Mouse (Mus musculus) hindbrain, embryonic 12.5 days (tissue): Measurements from ENCODE around the gene Hmcn2. TPM values are rescaled to one million over a fixed set of nuclear protein-coding genes. Genes with fewer than 3 reads are reported as not detected.

Experiments used
- ATAC-seq: fragments of 200-750 bp; cut with Nextera tagmentation; 2 replicates; pipeline ENCODE4 v1.8.0; 2017; ENCODE audit warnings: moderate TSS enrichment; ENCODE audit not compliant: low FRiP score
- H3K27ac ChIP-seq: fragments of 300-500 bp; sonication (generic); 2 replicates; pipeline ENCODE4 v1.5.1; 2016; ENCODE audit warnings: mild to moderate bottlenecking
- H3K27me3 ChIP-seq: fragments of 300-500 bp; sonication (generic); 2 replicates; pipeline ENCODE4 v1.6.1; 2016; ENCODE audit warnings: mild to moderate bottlenecking
- H3K36me3 ChIP-seq: fragments of 300-500 bp; sonication (generic); 2 replicates; pipeline ENCODE4 v1.6.1; 2016; ENCODE audit warnings: mild to moderate bottlenecking
- H3K4me1 ChIP-seq: fragments of 300-500 bp; sonication (generic); 2 replicates; pipeline ENCODE4 v1.6.1; 2016
- H3K4me2 ChIP-seq: fragments of 300-500 bp; sonication (generic); replicated peaks from 2 replicates; pipeline ENCODE4 v1.6.1; 2016; ENCODE audit warnings: mild to moderate bottlenecking
- H3K4me3 ChIP-seq: fragments of 300-500 bp; sonication (generic); 2 replicates; pipeline ENCODE4 v1.5.1; 2016; ENCODE audit warnings: mild to moderate bottlenecking
- H3K9ac ChIP-seq: fragments of 300-500 bp; sonication (generic); 2 replicates; pipeline ENCODE4 v1.6.1; 2016; ENCODE audit warnings: mild to moderate bottlenecking, moderate library complexity
- H3K9me3 ChIP-seq: fragments of 300-500 bp; sonication (generic); replicated peaks from 2 replicates; pipeline ENCODE4 v1.6.1; 2016; ENCODE audit warnings: mild to moderate bottlenecking
- WGBS: fragments of 180-500 bp; shearing (Covaris S2); methylation state at CpG from one replicate; pipeline ENCODE4 v1.1.7; 2016; 5-methylcytosine and 5-hydroxymethylcytosine counted together
- polyA plus RNA-seq: library from polyadenylated mRNA; unstranded; fragments of >200 nt; fragmentation: Nextera tagmentation; extraction: Ambion mirVana; gene quantifications from 2 replicates; pipeline ENCODE4 v1.2.1, GENCODE M21; 2016

Gene Hmcn2
- polyA plus RNA-seq, 1 experiment from 2014 or later: 0.30 TPM

DNA sequence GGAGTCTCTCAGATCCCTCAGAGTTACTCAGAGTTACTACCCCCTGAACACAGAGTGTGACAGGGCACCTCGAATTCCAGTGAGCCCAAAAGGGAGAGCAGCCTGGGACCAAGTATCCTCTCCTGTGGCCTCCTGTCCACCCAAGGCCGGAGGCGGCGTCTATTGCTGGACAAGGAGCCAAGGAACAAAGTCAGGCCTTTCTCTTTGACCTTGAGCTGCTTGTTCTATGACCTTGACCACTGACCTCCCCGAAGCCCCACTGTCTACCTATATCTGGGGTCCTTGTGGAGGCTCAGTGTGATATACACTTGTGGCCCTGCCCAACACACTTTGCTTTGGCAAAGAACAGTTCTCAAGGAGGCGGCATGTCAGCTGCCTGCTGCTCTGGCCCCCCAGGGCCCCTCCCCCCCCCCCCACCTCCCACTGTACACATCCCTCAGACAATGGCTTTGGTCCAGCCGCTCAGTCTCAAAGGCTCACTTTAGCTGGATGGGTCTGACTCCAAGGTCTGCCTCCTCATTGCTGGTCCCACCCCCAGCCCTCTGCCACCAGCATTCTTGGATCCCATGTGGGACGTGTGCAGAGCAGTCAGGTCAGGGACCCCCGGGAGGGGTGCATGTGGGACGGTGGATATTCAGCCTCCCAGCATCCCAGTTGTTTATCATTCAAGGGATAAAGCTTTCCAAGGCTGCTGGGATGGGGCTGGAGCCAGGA, 162.0 kb downstream of the Hmcn2 start:
- 64% methylated on average over 10 of the region's 10 CpGs for WGBS
- no peaks in the 10 kb centered on the region for H3K36me3 ChIP-seq
- no peaks in the 10 kb centered on the region for H3K9me3 ChIP-seq
- H3K27ac ChIP-seq: no peak overlapping the region
- peaks cover 48% of the 10 kb centered on the region for H3K27me3 ChIP-seq
- no peak overlapping the region for H3K9ac ChIP-seq
- H3K4me3 ChIP-seq: no peak overlapping the region
- ATAC-seq: no peak
- H3K4me1 ChIP-seq: peaks cover 9% of the 10 kb centered on the region
- no peak overlapping the region for H3K4me2 ChIP-seq

DNA sequence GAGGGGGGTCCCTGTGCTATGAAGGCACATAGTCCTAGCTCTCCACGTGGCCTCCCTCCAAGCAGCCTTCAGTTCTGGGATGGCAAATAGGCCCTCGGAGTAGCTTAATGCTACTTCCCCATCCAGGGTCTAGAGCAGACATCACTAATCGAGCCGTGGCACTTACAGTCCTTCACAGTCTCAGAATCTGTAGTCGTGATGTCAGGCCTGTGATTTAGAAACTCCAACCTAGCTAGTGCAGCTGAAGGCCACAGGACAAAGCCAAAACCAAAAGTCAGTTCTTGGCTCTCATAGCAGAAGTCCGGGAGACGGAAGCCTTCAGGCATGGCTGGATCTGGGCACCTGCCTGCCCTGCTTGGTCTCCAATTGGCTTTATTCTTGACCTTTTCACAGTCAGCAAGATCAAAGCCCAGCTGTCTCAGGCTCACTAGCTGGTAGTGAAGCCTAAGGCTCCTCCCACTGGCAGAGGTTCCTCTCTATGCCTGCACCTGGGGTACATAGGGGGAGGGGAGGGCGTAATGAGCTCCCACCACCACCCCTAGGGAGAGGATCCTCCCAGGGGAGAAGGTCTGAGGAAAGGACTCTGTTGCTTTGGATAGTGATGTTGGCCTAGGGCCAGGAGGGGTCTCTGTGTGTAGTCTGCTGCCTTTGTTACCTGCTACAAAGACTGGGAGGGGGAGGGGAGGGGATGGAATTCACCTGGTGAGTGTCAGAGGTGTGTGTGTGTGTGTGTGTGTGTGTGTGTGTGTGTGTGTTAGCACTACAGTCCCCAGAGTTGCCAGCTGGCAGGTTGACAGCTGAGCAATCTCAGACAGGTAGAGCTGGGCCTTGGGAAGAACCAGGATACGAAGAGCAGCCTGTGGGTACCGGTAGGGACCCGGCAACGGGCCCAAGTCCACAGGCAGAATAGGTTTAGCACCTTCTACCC, 163.3 kb downstream of the Hmcn2 start:
- Histone ChIP-seq H3K9me3 (no peaks in the 10 kb centered on the region), H3K4me2 (no peak overlapping the region), H3K27ac (no peak overlapping the region), H3K36me3 (no peaks in the 10 kb centered on the region), H3K4me3 (no peak overlapping the region), H3K4me1 (peaks cover 9% of the 10 kb centered on the region), H3K27me3 (peaks cover 47% of the 10 kb centered on the region), H3K9ac (no peak overlapping the region)
- ATAC-seq: no peak
- WGBS: 79% methylated on average over 12 of the region's 12 CpGs

DNA sequence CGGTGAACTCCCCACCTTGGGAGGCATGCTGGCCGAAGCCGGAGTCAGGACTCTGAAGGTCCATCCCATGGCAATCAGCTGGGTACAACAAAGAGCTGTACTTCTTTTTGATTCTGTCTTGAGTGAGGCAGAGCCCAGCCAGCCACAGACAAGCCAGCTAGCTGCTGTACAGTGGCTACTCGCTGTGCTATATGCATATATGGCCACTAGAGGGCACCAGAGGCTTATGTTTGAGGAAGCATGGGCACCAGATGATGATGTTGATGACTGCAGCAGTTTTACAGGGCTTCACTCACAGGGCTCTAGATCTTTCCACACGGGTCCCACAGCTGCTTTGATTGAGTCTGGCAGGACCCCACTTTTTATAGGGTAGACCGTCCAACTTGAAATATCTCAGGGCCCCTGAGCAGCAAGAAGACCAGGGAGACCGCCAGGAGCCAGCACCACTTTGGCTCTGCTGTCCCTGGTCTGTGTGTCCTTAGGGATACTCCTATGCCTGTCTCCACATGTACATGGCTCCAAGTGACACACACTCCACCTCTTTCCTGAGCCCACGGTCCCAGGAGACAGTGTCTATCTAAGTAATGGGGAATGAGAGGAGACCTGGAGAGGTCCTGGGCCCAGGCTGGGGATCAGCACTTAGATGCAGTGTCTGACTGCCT, 168.8 kb downstream of the Hmcn2 start:
- peaks cover 87% of the 10 kb centered on the region for H3K27me3 ChIP-seq
- H3K4me1 ChIP-seq: peaks cover 5% of the 10 kb centered on the region; the same call in 1 of the 2 replicates
- 31% methylated on average over 8 of the region's 8 CpGs for WGBS
- H3K4me2 ChIP-seq: no peak overlapping the region
- peak; percentile 78 for ATAC-seq
- H3K27ac ChIP-seq: no peak overlapping the region
- H3K9ac ChIP-seq: no peak overlapping the region
- no peak overlapping the region for H3K4me3 ChIP-seq
- H3K9me3 ChIP-seq: no peaks in the 10 kb centered on the region
- no peaks in the 10 kb centered on the region for H3K36me3 ChIP-seq

DNA sequence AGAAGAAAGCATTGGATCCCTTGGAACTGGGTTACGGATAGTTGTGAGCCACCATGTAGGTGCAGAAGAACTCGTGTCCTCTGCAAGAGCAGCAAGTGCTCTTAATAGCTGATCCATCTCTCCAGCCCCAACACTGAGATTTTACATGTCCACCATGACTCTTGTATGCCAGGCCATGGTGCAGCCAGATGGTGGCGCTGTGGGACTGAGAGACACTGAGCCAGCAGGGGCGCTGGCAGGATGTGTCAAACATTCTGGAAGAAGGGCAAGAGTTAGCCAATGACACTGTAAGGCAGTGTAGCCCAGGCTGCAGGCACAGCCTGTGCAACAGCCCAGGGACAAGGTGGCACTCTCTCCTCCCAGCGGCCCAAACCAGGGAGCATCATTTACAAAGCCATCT, 170.0 kb downstream of the Hmcn2 start:
- H3K4me1 ChIP-seq: peaks cover 12% of the 10 kb centered on the region
- H3K36me3 ChIP-seq: no peaks in the 10 kb centered on the region
- peak; percentile 53; the same call in 1 of the 2 replicates for ATAC-seq
- 20% methylated on average over 5 of the region's 5 CpGs for WGBS
- H3K27me3 ChIP-seq: peaks cover 89% of the 10 kb centered on the region
- H3K4me2 ChIP-seq: no peak overlapping the region
- H3K27ac ChIP-seq: no peak overlapping the region
- H3K4me3 ChIP-seq: no peak overlapping the region
- no peaks in the 10 kb centered on the region for H3K9me3 ChIP-seq
- H3K9ac ChIP-seq: no peak overlapping the region

DNA sequence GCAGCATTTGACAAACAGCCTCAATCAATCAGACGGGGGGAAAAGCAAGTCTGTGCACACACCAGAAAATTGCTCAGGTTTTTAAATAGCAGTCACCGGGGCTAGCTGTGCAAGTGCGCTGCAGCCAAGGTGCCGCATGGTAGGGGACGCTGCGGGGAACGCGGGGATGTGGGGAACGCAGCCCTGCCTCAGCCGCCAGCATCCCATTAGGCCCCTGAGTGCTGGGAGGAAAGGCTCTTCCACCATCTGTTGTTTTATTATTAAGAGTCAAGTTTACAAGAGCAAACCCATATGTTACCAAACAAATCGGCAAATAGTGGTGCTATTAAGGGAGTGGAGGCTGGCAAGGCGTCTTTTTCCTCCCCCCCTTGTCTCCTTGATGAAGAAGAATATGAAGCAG, 175.0 kb downstream of the Hmcn2 start:
- Histone ChIP-seq H3K36me3 (no peaks in the 10 kb centered on the region), H3K4me3 (no peak overlapping the region), H3K4me1 (peaks cover 36% of the 10 kb centered on the region), H3K9me3 (no peaks in the 10 kb centered on the region), H3K27ac (no peak overlapping the region), H3K9ac (no peak overlapping the region), H3K27me3 (peaks cover 96% of the 10 kb centered on the region), H3K4me2 (no peak overlapping the region)
- WGBS: 47% methylated on average over 12 of the region's 12 CpGs
- no peak for ATAC-seq

DNA sequence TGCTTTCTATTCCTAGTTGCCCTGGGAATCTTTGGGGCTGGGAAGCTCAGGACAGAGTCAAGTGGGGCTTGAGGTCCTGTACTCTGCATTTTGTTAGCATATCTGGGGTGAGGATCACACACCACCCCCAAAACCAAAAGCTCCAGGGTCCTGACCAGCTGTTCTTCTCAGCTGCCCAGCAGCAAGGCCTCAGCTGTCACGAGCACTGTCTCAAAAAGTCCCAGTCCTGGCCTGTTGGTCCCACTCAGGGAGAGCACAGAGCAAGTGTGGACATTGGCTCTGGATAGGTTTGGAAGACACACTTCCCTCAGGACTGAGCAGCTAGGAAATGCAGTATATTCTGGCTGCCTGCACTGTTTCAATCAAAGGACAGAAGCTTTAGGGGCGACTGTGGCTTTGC, 176.3 kb downstream of the Hmcn2 start:
- Histone ChIP-seq H3K4me1 (peaks cover 47% of the 10 kb centered on the region), H3K4me2 (no peak overlapping the region), H3K27ac (no peak overlapping the region), H3K9me3 (no peaks in the 10 kb centered on the region), H3K4me3 (no peak overlapping the region), H3K36me3 (no peaks in the 10 kb centered on the region), H3K9ac (no peak overlapping the region), H3K27me3 (peaks cover 92% of the 10 kb centered on the region)
- no peak for ATAC-seq
- 84% methylated on average over 2 of the region's 2 CpGs for WGBS

DNA sequence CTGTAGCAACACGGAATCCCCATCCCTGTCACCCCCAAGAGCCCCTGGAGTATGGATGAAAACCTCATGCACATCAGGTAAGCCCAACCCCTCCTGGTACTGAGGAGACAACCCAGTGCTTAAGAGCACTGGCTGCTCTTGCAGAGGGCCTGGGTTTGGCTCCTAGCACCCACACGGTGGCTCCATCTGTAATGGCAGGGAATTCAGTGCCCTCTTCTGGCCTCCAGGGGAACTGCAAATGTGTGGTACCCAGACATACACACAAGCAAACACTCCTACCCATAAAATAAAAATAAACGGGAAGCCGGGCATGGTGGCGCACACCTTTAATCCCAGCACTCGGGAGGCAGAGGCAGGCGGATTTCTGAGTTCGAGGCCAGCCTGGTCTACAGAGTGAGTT, 178.1 kb downstream of the Hmcn2 start:
- WGBS: 92% methylated on average over 8 of the region's 8 CpGs
- no peaks in the 10 kb centered on the region for H3K9me3 ChIP-seq
- no peaks in the 10 kb centered on the region for H3K36me3 ChIP-seq
- no peak overlapping the region for H3K4me3 ChIP-seq
- ATAC-seq: no peak
- peaks cover 64% of the 10 kb centered on the region for H3K4me1 ChIP-seq
- no peak overlapping the region for H3K27ac ChIP-seq
- no peak overlapping the region for H3K9ac ChIP-seq
- no peak overlapping the region for H3K4me2 ChIP-seq
- H3K27me3 ChIP-seq: peaks cover 93% of the 10 kb centered on the region

DNA sequence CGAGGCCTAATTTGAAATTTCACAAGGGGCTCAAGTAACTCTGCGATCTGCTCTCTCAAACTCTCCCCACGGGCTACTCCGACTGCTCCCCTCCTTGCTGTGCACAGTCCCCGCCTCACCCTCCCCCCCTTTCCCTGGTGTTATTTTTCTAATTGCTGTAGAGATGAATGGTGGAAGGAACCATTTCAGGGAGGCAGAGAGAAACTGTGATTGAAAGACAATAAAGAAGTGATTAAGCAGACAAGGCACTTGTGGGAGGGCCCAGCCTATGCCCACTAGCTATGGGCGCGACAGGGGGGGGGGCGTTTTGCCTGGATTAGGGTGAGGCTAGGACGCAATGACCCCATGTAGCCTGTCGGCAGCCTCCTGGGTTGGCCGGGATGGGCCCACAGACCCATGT, 179.0 kb downstream of the Hmcn2 start:
- H3K27ac ChIP-seq: no peak overlapping the region
- WGBS: 48% methylated on average over 11 of the region's 11 CpGs
- no peak overlapping the region for H3K9ac ChIP-seq

DNA sequence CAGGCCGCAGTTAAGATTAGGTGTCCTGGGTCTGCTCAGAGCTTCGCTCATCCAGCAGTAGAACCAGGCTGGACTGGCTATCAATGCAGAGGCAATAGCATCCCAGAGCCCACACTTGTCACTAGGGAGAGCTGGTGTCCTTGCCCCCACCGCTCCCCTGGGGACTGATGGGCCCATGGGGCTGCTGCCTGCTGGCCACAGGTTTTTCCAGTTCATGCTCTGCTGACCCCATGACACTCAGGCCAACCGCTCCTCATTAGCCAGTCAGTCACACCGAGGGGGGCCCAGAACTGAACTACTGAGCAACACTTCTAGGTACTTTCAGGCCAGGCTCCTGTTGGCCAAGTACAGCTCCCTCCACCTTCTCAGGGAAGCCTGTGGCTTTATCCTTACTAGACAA, 180.1 kb downstream of the Hmcn2 start:
- no peak overlapping the region for H3K4me2 ChIP-seq
- H3K27ac ChIP-seq: no peak overlapping the region
- no peaks in the 10 kb centered on the region for H3K36me3 ChIP-seq
- H3K9ac ChIP-seq: no peak overlapping the region
- WGBS: 44% methylated on average over 5 of the region's 5 CpGs
- H3K9me3 ChIP-seq: no peaks in the 10 kb centered on the region
- peaks cover 74% of the 10 kb centered on the region for H3K4me1 ChIP-seq
- peaks cover 93% of the 10 kb centered on the region for H3K27me3 ChIP-seq
- ATAC-seq: no peak
- no peak overlapping the region for H3K4me3 ChIP-seq

More for the DNA sequence above, 179.0 kb downstream of the Hmcn2 start:
- H3K9me3 ChIP-seq: no peaks in the 10 kb centered on the region
- H3K27me3 ChIP-seq: peaks cover 92% of the 10 kb centered on the region
- no peaks in the 10 kb centered on the region for H3K36me3 ChIP-seq
- H3K4me2 ChIP-seq: no peak overlapping the region
- peaks cover 71% of the 10 kb centered on the region for H3K4me1 ChIP-seq
- ATAC-seq: no peak
- H3K4me3 ChIP-seq: no peak overlapping the region

DNA sequence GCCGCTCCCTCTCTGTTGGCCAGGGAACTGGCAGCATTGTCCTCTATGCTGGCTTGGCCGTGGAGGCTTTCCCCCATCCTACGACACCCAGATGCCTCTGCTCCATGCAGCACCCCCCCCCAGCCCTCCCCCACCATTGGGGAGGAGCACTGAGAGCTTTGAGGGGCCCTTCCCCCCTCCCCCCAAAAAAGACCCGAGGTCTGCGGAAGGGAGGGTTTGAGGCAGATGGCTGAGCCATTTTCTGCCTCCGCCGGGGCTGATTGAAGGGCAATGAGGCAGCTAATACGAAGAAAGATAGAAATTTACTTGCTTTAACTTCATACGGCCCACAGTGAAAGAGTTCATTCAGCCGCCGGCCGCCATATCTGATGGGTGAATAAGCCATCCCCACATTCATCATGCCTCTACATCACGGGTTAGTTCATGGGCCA, 180.8 kb downstream of the Hmcn2 start:
- Histone ChIP-seq H3K36me3 (no peaks in the 10 kb centered on the region), H3K27ac (peak overlapping the region; percentile 45; the same call in 1 of the 2 replicates), H3K4me1 (peaks cover 74% of the 10 kb centered on the region), H3K9me3 (no peaks in the 10 kb centered on the region), H3K4me3 (no peak overlapping the region), H3K27me3 (peaks cover 88% of the 10 kb centered on the region), H3K9ac (no peak overlapping the region), H3K4me2 (peak overlapping the region; percentile 21; the same call in 1 of the 2 replicates)
- WGBS: 19% methylated on average over 12 of the region's 13 CpGs
- peak; percentile 48 for ATAC-seq

DNA sequence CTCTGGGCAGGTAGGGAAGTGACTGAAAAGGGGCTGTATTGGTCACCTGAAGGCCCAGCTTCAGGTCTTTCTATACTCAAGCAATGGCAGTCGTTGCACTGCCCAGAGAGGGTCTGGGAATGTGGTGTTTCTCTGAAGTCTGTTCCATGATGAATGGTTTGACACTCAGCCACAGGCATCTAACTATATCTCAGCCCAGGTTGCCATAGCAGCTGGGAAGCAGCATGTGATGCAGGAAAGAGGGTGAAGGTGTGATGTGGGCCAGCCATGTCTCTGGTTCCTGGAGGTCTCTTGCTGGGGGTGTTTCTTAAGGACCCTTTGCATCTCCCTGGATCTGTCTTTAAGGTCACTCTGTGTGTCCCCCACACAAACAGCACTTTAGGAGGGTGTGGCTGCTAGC, 181.9 kb downstream of the Hmcn2 start:
- no peak for ATAC-seq
- WGBS: 60% methylated on average over 1 of the region's 1 CpGs

DNA sequence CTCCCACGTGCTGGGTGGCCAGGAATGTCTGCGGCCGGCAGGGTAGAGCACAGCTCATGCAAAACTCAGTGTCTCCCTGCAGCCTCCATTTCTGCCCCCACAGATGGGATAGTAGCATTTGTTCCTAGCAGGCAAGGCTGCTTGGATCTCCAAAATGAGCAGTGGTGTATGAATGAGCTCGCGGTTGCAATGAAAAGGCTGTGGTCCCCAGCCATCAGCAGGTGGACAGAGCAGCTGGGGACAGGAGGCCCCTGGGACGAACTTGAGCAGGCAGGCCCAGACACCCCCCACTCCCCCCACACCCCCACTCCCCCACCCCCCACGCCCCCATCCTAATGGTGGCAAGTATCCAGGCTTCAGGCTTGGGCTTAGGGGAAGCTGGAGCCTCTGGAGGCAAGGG, 182.9 kb downstream of the Hmcn2 start:
- ATAC-seq: no peak
- Histone ChIP-seq H3K4me2 (0 out of 2 replicates have a peak overlapping the region, but pooled peaks have one; percentile 5), H3K36me3 (no peaks in the 10 kb centered on the region), H3K4me3 (no peak overlapping the region), H3K9me3 (no peaks in the 10 kb centered on the region), H3K27ac (peak overlapping the region; percentile 48), H3K9ac (no peak overlapping the region), H3K4me1 (peaks cover 94% of the 10 kb centered on the region), H3K27me3 (peaks cover 81% of the 10 kb centered on the region)
- 31% methylated on average over 6 of the region's 7 CpGs for WGBS

More for the DNA sequence above, 181.9 kb downstream of the Hmcn2 start:
- H3K27ac ChIP-seq: 0 out of 2 replicates have a peak overlapping the region, but pooled peaks have one; percentile 45
- H3K36me3 ChIP-seq: no peaks in the 10 kb centered on the region
- H3K27me3 ChIP-seq: peaks cover 81% of the 10 kb centered on the region
- no peak overlapping the region for H3K4me3 ChIP-seq
- no peaks in the 10 kb centered on the region for H3K9me3 ChIP-seq
- H3K4me1 ChIP-seq: peaks cover 85% of the 10 kb centered on the region
- H3K9ac ChIP-seq: no peak overlapping the region
- no peak overlapping the region for H3K4me2 ChIP-seq
